In genomic region chr6:38662714-38663615, GRCm38 (mm10) we compare ENCODE assay signal across 8 mouse cellular contexts. TPM values are rescaled to one million over a fixed set of nuclear protein-coding genes. Genes with fewer than 3 reads are reported as not detected.
DNase-seq lines count a peak whose midpoint lies in the region; ATAC-seq lines count a peak whose summit lies in the region.

Gene Clec2l, plus strand, starts transcription at chr6:38663069.

- peak within 1 kb of the TSS; percentile 42; the same call in 1 of the 2 replicates for H3K9ac ChIP-seq in liver, embryonic 11.5 days (ENCODE audit: low read depth, low read length)
- peak within 1 kb of the TSS; percentile 59 for H3K9ac ChIP-seq in lung, embryonic 16.5 days (ENCODE audit: low read length)

- H3K9me3 ChIP-seq in liver, embryonic 11.5 days (ENCODE audit: control insufficient read depth, low read length), result no peaks in the 10 kb centered on the region
- no peaks in the 10 kb centered on the region for H3K9me3 ChIP-seq in lung, embryonic 16.5 days (ENCODE audit: control insufficient read depth, low read length)

- peaks cover 65% of the 10 kb centered on the region for H3K27me3 ChIP-seq in liver, embryonic 11.5 days (replicated peaks; ENCODE audit: control insufficient read depth, insufficient read depth, low read length)
- peaks cover 31% of the 10 kb centered on the region for H3K27me3 ChIP-seq in lung, embryonic 16.5 days (ENCODE audit: control insufficient read depth, insufficient read depth, low read depth, low read length)

- peak within 1 kb of the TSS; percentile 52 for H3K4me3 ChIP-seq in liver, embryonic 11.5 days (ENCODE audit: low read depth, low read length)
- peak within 1 kb of the TSS; percentile 62 for H3K4me3 ChIP-seq in lung, embryonic 16.5 days (ENCODE audit: low read length)

- no peaks in the 10 kb centered on the region for H3K36me3 ChIP-seq in liver, embryonic 11.5 days (ENCODE audit: control insufficient read depth, insufficient read depth, low read length)
- H3K36me3 ChIP-seq in lung, embryonic 16.5 days (ENCODE audit: control insufficient read depth, insufficient read depth, low read length), result no peaks in the 10 kb centered on the region

- WGBS in liver, embryonic 11.5 days, result 1% methylated on average over 75 of the region's 84 CpGs
- under 1% methylated on average over 41 of the region's 84 CpGs for WGBS in lung, embryonic 16.5 days

- DNase-seq in liver, embryonic 11.5 days (ENCODE audit: low spot score), result no peak
- no peak for DNase-seq in liver
- peak; percentile 78 for DNase-seq in cerebellum, adult 9-11 months
- peak; percentile 47 to 58 for DNase-seq in frontal cortex, postnatal 36 days (ENCODE audit: low spot score in 2 of 2)
- peak; percentile 34 to 50 for DNase-seq in layer of hippocampus, adult 18-20 months (ENCODE audit: low spot score in 2 of 2)
- DNase-seq in retina, postnatal 1 day, result peak; percentile 79
- no peak for DNase-seq in thymus, postnatal 14 days

- H3K4me2 ChIP-seq in liver, embryonic 11.5 days, result peak within 1 kb of the TSS; percentile 70
- H3K4me2 ChIP-seq in lung, embryonic 16.5 days (ENCODE audit: low read depth, low read length), result peak within 1 kb of the TSS; percentile 97

- H3K27ac ChIP-seq in liver, embryonic 11.5 days (ENCODE audit: low read depth, low read length), result no peak within 1 kb of the TSS
- H3K27ac ChIP-seq in lung, embryonic 16.5 days (ENCODE audit: low read length), result no peak within 1 kb of the TSS

- no peaks in the 10 kb centered on the region for H3K4me1 ChIP-seq in liver, embryonic 11.5 days (replicated peaks; ENCODE audit: control insufficient read depth, insufficient read depth, low read length)
- peaks cover 3% of the 10 kb centered on the region; the same call in 1 of the 2 replicates for H3K4me1 ChIP-seq in lung, embryonic 16.5 days (replicated peaks; ENCODE audit: control insufficient read depth, insufficient read depth, low read length)

- ATAC-seq in liver, embryonic 11.5 days (replicated peaks; ENCODE audit: low FRiP score), result no peak; the same call in 1 of the 2 replicates
- ATAC-seq in lung, embryonic 16.5 days (ENCODE audit: low read depth), result peak; percentile 78

RNA-seq across cellular contexts. Expression of gene Clec2l, which starts in this region (rescaled TPM):
- polyA plus RNA-seq in liver, embryonic 11.5 days (2014; fragmentation: Nextera tagmentation; extraction: Ambion mirVana), result 0.29 and 0.43 TPM in 2 replicates
- 10 to 100 TPM; 49.0 to 57.6 TPM for total RNA-seq in layer of hippocampus, adult 18-20 months (2021)
- polyA plus RNA-seq in lung, embryonic 16.5 days (2015; fragmentation: Nextera tagmentation; extraction: Ambion mirVana), result 0.51 and 0.68 TPM in 2 replicates

Comparison
In these comparisons a context has a peak if more than half of its experiments do, and no peak if none do; other contexts are left out.
1. Peak in ATAC-seq, H3K4me3 ChIP-seq, H3K9ac ChIP-seq and H3K4me2 ChIP-seq in lung, embryonic 16.5 days; RNA of the gene not detected or under 1 TPM.
2. DNase-seq: peak in cerebellum, adult 9-11 months (single experiment), frontal cortex, postnatal 36 days (2 of 2), layer of hippocampus, adult 18-20 months (2 of 2) and retina, postnatal 1 day (single experiment); none in liver, embryonic 11.5 days (single experiment), liver (single experiment) and thymus, postnatal 14 days (single experiment).